Mouse (Mus musculus) kidney, adult 10 weeks (tissue): ENCODE data around the gene Pcdh19. TPM values are rescaled to one million over a fixed set of nuclear protein-coding genes. Genes with fewer than 3 reads are reported as not detected.

ENCODE experiments used
- polyA plus RNA-seq: library from polyadenylated mRNA; stranded (reverse); fragments of 350-450 nt; fragmentation: Illumina TruSeq; extraction: RNeasy Lipid Tissue Mini Kit (QIAGEN cat#74804); gene quantifications from one replicate; pipeline ENCODE4 v1.2.3, GENCODE M21; 2014; ENCODE audit warnings: low read depth, low replicate concordance

Gene Pcdh19
- polyA plus RNA-seq = 3.2 TPM

DNA sequence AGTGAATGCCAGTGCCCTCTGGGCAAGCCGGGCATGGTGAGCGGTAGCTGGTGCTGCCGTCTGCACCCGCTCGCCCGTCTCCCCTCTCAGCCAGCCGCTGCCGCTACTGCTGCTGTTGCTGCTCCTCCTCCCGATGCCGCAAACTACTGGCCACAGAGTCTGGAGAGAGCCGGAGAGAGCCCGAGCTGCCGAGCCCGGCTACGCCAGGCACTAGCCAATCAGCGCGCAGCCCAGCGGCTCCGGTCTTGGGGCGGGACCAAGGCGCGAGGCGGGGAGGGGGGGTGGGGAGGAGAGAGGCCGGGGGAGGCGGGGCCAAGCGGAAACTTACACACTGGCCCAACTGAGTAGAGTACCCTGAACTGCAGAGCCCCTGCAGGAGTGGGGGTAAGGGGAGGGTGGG lies at the start of gene Pcdh19:
TSS of gene Pcdh19 (minus strand) at position 148 of the 400 bp plus-strand sequence.

Other genes with a start within 250 kb of the Pcdh19 start
- not detected for gene Tnmd, start 162.0 kb upstream of the Pcdh19 start, polyA plus RNA-seq
- gene Tspan6, start 209.4 kb upstream of the Pcdh19 start, polyA plus RNA-seq = 36.1 TPM
- gene Srpx2, start 219.4 kb upstream of the Pcdh19 start, polyA plus RNA-seq = 4.1 TPM